Mouse (Mus musculus) retina, postnatal 7 days (tissue): ENCODE measurements at regions not wholly inside any gene's neighbourhood (a gene's known extent, or its start where the extent isn't known, plus 50 kb on each side); places are given as distances from the start of the nearest gene placed in this dataset.

Experiments used
- DNase-seq: peaks from one replicate; pipeline ENCODE4 v3.0.0-alpha.2; 2012; ENCODE audit warnings: low read depth, low spot score

GRCm38 (mm10) chr14:9338220-9338619 lies 672.2 kb upstream of the 4930452B06Rik start:
- no peak for DNase-seq

- DNase-seq: no peak
These were observed 671.1 kb upstream of the 4930452B06Rik start for GRCm38 (mm10) chr14:9337107-9337506.

- no peak for DNase-seq
These were observed 665.6 kb upstream of the 4930452B06Rik start for GRCm38 (mm10) chr14:9331593-9331992.

GRCm38 (mm10) chr14:9330767-9331166 lies 664.7 kb upstream of the 4930452B06Rik start:
- DNase-seq: no peak

- no peak for DNase-seq
These were observed 663.9 kb upstream of the 4930452B06Rik start for GRCm38 (mm10) chr14:9329839-9330485.

GRCm38 (mm10) chr14:9327344-9327743 lies 661.3 kb upstream of the 4930452B06Rik start:
- DNase-seq: no peak

- DNase-seq: no peak
These were observed 653.8 kb upstream of the 4930452B06Rik start for GRCm38 (mm10) chr14:9319842-9320241.

GRCm38 (mm10) chr14:9318796-9319465 lies 652.9 kb upstream of the 4930452B06Rik start:
- no peak for DNase-seq

- DNase-seq: no peak
These were observed 649.2 kb upstream of the 4930452B06Rik start for GRCm38 (mm10) chr14:9315224-9315623.

GRCm38 (mm10) chr14:9296145-9296544 lies 630.1 kb upstream of the 4930452B06Rik start:
- DNase-seq: no peak

- no peak for DNase-seq
These were observed 628.5 kb upstream of the 4930452B06Rik start for GRCm38 (mm10) chr14:9294555-9294954.

GRCm38 (mm10) chr14:9288103-9288502 lies 622.1 kb upstream of the 4930452B06Rik start:
- DNase-seq: no peak

GRCm38 (mm10) chr14:9285606-9286002 lies 619.6 kb upstream of the 4930452B06Rik start:
- no peak for DNase-seq

- DNase-seq: no peak
These were observed 619.1 kb upstream of the 4930452B06Rik start for GRCm38 (mm10) chr14:9284976-9285605.

GRCm38 (mm10) chr14:9267282-9268091 lies 601.4 kb upstream of the 4930452B06Rik start:
- no peak for DNase-seq

GRCm38 (mm10) chr14:9252017-9252416 lies 586.0 kb upstream of the 4930452B06Rik start:
- no peak for DNase-seq

- DNase-seq: no peak
These were observed 579.2 kb upstream of the 4930452B06Rik start for GRCm38 (mm10) chr14:9245266-9245665.

- DNase-seq: no peak
These were observed 577.3 kb upstream of the 4930452B06Rik start for GRCm38 (mm10) chr14:9243336-9243735.

- no peak for DNase-seq
These were observed 576.1 kb upstream of the 4930452B06Rik start for GRCm38 (mm10) chr14:9242118-9242517.

- no peak for DNase-seq
These were observed 561.6 kb upstream of the 4930452B06Rik start for GRCm38 (mm10) chr14:9227670-9228069.

GRCm38 (mm10) chr14:9200246-9200645 lies 534.2 kb upstream of the 4930452B06Rik start:
- DNase-seq: no peak
